Mouse (Mus musculus) CH12.LX (cell line): ENCODE data around the gene Psd.

Experiments used
- EP300 ChIP-seq: IDR thresholded peaks from 2 replicates; pipeline ENCODE4 v1.6.1; 2011; ENCODE audit warnings: low read length, improper control_type of control experiment
- KAT2A ChIP-seq: IDR thresholded peaks from 2 replicates; pipeline ENCODE4 v1.6.1; 2012; ENCODE audit warnings: low read length, improper control_type of control experiment, inconsistent platforms; ENCODE audit not compliant: insufficient replicate concordance
- MAX ChIP-seq: IDR thresholded peaks from 2 replicates; pipeline ENCODE4 v1.6.1; 2011; ENCODE audit warnings: low read length, improper control_type of control experiment
- POLR2A ChIP-seq: IDR thresholded peaks from 2 replicates; pipeline ENCODE4 v1.6.1; 2011; ENCODE audit warnings: low read depth, mild to moderate bottlenecking, improper control_type of control experiment, low read length
- USF1 ChIP-seq: IDR thresholded peaks from 2 replicates; pipeline ENCODE4 v1.6.1; 2014; ENCODE audit warnings: low read depth, mild to moderate bottlenecking, inconsistent platforms, low read length, improper control_type of control experiment
- ZNF384 ChIP-seq: IDR thresholded peaks from 2 replicates; pipeline ENCODE4 v1.6.1; 2012; ENCODE audit warnings: low read depth, low read length, improper control_type of control experiment, inconsistent platforms

DNA sequence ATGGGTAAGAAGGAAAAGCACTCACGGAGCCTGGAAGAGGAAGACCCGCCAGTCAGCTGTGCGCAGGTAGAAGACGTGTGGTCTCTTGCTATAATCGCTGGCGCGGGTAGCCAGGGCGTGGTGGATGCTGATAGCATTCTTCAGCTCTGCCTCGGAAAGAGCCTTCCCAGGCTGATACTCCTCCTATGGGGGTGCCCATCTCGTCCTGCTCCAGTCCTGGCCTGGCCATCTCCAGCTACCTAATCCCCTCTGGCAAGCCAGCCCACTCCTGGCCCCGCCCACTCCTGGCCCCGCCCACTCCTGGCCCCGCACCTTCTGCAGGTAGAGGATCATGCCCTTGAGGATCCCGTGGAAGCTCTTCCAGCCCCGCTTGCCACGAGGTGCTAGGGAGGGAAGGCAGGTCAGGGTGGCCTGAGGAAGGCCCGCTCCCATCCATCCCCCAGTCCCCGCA lies 12.8 kb downstream of the Psd start:
- no peak for TF ChIP-seq MAX
- TF ChIP-seq ZNF384, result no peak
- no peak for TF ChIP-seq USF1
- no peak for TF ChIP-seq EP300
- TF ChIP-seq POLR2A, result no peak
- no peak for TF ChIP-seq KAT2A
